Mouse (Mus musculus) adipocyte (in vitro differentiated cells): ENCODE data around the gene Pycr1.
A peak's percentile ranks its signal among the peaks of the same experiment; 100 is the strongest.

Experiments used
- DNase-seq: peaks from one replicate; pipeline ENCODE4 v3.0.0-alpha.2; 2016; ENCODE audit warnings: low spot score

The Pycr1 gene

DNA sequence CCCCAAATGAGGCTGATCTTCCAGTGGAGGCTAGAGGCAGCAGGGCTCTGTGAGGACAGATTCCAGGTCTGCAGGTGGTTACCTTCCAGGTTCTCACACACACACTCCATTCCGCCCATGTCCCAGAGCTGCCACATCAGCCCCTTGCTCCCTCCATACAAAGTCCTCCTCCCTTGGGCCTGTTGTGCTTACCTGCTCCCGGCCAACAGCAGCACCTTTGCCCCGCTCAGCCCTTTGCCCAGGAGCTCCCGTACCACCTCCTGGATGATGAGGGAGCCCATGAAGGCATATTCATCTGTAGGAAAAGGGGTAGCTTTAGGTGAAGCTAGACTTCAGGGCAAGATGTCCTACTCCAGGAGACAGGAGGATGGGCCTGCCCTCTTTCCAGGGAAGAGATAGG lies 13.7 kb upstream of the Pycr1 start:
- no peak for DNase-seq

DNA sequence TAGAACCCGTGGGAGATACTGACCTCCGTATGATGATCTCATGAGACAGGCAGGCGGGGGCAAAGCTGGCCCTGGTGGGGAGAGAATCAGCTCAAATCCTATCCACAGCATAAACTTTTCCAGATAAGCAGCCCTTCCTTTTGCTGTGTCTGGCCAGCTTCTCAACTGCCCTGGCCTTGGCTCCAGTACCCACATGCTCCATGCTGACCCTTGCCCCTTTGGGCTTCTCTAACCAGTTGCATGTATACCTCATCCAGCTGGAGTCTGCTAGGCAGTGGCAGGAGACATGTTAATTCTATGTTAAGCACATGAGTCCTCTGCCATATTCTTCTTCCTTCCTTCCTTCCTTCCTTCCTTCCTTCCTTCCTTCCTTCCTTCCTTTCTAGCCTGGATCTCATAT lies 11.2 kb upstream of the Pycr1 start:
- peak; percentile 42 for DNase-seq

DNA sequence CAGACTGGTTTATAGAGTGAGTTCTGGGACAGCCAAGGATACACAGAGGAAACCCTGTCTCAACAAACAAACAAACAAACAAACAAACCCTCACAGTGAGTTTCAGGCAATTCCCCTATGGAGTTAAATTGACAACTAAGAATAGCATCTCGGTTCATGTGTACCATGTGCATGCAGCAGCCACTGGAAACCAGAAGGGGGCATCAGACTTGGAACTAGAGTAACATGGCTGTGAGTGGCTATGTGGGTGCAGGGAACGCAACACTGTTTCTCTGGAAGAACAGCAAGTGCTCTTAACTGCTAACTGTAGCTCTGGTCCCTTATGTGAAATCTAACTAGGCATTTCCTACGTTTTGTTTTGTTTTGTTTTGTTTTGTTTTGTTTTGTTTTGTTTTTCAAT lies 8.3 kb upstream of the Pycr1 start:
- DNase-seq: no peak

DNA sequence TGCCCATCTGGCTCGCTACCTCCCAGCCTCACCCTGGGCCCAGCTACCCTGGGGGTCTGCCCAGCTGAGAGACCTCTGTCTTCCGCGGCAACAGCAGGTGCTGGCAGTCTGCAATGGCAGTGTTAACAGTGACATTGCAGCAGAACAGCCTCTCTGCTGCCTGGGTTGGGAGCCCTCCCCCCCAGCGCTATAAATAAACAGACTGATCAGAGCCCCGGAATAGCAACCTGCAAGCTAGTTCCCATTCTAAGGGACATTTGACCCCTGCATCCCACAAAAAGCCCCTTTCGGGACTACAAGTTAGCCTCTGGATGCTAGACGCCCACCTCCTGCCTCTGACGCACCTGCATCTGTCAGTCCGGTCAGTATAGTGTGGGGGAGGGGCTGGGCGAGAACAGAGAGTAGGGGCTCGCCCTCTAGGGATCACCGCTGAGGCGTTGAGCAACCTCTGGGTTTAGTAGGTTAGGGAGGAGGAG lies 4.5 kb upstream of the Pycr1 start, which contains the start of gene Myadml2:
TSS of gene Myadml2 (minus strand) at position 158 of the 476 bp plus-strand sequence.
- no peak for DNase-seq

DNA sequence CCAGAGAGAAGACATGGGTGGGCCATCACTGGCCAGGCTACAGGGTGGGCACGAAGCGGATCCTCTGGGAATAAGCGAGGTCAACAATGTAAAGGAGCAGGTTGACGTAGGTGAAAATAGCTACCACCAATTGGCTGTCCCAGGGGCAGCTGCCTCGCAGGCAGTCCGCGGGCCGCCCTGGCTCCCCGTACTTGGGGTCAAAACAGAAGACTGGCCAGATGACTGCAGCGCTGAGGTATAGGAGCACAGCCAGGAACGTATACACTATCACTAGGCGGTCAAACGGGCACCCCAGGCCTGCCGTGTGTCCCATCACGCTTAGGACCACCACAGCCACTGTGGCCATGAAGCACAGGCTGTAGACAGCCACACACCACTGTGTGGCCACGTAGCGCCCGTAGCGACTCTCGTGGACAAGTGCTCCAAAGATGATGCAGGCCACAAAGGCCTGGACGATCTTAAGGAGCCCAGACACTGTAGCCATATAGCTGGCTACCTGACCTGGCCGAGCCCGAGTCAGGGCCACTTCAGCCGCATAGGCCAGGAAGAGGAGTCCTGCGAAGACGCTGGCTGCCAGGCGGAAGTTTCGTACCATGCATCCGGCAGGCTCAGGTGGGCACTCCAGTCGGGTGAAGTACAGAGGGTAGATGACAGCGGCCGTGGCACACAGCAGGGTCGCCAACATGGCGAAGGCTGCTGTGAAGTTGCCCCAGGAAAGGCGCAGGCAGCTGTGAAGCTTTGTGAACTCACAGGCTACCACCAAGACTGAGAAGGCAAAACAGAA lies 3.7 kb upstream of the Pycr1 start:
- DNase-seq: no peak

DNA sequence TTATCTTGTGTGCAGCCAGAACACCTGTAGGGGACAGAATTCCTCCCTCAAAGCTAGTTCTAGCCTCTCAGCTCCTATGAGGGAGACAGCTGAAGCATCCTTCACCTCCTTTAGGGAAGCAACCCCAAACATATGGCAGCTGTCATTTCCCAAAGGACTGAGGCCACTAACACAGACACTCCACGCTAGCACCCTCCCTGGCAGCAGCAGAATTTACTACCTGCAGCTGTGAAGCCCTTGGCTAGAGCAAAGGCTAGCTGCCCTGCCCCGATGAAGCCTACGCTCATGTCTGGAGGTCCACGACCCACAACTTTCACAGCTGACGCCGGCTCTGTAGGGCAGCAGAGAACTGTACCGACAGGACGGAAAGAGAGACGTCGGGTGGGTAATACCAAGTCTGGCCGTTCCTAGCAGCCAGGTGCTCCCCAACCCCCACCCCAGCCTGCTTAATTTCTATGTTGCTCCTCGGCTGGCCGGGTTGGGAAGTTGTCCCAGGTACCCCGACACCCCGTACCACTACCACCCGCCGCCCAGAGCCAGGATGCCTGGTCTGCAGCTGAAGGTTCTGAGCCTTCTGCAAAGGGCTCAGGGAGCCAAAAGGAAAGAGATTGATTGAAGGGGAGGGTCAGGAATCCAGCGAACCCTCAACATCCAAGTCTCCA lies 499 bp downstream of the Pycr1 start:
- no peak for DNase-seq

DNA sequence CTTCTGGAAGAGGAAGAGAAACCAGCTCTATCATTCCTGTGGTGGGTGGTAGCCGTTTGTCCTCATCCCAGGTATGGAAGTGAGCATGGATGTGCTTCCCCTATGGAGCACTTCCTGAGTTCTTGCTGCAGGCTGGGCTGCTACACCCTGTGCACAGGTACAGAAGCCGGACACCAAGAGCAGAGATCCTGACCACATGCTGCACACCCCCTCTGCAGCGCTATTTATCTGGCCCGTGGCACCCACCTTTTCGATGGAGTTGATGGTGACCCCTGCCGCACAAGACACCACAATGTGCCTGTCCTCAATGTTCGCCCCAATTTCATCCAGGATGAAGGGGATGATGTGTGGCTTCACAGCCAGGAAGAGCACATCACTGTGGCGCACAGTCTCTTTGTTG lies 1.7 kb downstream of the Pycr1 start:
- no peak for DNase-seq

DNA sequence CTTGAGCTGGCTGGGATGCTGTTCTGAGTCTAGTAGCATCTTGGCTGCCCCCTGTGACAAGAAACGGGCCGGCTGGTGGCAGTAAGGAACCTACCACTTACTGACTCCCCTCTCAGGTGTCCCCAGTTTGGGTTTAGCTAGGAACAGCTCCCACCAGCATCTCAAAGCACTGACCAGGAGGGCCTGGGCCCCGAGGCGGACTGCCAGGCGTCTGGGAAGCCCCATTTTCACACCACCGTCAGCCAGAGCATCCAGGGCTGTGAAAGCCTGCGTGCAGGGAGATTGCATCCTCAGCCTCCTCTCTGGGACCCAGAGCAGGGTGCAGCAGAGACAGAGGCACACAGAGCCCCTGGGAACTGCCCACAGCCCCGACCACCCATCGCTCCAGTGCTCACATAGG lies 2.3 kb downstream of the Pycr1 start:
- no peak for DNase-seq

DNA sequence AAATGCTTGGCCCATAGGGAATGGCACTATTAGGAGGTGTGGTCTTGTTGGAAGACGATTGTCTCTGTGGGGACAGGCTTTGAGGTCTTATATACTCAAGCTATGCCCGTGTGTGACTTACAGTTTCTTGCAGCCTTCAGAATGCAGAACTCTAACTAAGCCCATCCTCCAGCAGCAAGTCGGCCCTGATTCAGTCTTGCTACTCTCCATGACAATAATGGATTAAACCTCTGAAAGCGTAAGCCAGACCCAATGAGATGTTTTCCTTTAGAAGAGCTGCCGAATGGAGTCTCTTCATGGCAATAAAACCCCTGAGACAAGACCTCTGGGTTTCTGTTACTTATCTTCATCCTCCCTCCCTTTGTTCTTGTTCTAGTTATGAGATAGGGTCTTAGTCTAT lies 8.8 kb downstream of the Pycr1 start:
- no peak for DNase-seq

DNA sequence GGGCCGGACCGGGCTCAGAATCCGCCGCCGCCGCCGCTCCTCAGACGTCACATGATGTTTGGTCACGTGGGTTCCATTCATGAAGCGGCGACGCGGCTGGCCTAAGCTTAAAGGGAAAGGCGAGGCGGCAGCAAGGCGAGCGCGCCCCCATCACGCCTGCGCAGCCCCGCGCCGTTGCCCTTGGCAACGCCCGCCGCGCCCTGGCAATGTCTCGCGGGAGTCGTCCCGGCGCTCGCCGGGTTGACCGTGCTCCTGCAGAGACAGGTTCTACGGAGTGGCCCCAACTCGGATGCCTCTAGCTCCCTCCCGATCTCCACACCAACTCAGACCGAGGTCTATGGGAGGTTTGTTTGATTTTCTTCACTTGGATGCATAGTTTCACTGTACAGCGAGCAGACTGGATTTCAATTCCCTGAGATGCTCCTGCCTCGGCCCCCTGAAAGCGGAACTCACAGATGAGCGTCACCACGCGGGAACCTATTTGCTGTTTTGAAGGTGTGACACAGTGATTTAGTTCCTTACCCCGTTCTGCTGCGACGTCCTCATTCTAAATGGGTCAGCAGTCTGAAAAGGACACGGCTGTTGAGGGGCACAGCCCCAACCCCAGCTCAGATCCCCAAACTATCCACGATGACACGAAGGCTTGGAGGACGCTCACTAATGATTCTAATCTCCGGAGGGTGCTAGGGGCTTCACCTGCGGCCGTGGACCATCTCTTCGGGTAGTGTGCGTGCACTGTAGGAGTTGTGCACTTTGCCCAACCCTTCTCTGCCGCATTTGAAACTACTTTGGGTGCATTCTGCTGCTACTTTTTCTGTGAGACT lies 9.8 kb downstream of the Pycr1 start, which contains the start of gene Mafg:
TSS of gene Mafg (minus strand) at position 81 of the 824 bp plus-strand sequence.
- peak; percentile 97 for DNase-seq

DNA sequence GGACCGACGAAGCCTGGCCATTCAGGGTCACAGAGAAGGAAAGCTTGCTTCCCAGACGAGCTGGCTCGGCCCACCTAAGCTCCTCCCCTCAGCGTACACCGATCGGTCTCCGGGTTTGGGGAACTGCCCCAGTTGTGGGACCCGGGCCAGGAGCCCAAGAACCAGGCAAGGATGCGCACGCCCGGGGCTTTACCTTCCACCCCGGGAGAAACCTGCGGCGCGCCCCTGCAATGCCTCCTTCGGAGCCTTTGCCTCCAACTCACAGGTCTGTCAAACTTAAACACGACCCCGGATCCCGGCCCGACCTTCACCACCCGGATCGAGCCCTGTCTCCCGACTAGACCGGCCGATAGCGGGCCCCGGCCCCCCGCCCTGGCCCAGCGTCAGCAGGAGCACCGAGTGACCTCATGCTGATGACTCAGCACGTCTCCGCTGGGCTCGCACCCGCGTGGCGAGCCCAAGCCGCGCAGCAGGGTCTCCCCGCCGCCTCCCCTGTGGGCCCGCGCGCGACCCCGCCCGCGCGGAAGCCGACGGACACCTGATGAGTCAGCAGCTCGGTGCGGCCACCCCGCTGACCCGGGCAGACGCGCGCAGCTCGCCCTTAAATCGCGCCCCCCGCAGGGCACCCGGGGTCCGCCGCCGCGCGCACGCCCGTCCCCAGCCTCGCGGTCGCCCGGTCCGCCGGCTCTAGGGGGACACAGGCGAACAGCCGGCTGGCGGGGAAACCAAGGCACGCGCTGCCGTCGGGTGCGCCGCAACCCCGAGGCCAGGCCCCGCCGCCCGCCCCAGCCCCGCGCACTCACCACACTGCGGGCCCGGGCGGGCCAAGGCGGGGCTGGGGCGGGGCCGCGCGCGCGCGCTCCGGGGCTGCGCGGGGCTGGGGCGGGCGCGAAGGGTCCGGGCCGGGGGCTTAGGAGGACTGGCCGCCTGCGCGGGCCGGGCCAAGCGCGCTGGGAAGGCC lies 10.7 kb downstream of the Pycr1 start:
- peak; percentile 83 for DNase-seq

DNA sequence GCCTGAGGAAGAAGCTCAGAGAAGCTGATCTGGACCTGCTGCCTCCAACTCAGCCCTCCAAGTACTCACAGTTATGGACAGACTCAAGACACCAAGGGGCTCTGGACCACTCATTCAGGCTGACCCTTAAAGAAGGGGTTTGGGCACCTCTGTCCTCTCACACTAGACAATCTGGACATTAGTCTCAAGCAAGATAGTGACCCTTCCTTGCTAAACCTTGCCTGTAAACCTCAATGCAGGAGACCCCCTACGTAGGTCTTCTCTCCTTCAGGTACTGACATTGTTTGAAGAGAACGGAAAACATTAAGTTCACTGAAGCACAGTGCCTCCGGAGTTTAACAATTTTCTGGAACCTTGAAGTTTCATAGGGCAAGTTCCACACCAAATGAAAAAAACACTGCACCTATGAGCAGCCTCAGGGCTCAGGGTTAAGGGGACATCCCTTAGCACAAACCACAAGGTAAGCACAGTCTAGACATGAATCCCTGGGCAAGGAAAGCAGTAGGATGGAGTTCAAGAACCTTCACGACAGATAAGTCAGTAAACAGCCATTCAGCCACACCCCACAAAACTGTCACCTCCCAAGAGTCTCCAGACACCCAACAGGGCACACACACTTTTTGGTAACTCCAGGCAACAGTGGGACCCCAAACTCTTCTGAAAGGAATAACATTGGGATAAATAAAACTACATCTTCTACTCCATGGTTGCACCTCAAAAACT lies 11.7 kb downstream of the Pycr1 start:
- peak; percentile 29 for DNase-seq

DNA sequence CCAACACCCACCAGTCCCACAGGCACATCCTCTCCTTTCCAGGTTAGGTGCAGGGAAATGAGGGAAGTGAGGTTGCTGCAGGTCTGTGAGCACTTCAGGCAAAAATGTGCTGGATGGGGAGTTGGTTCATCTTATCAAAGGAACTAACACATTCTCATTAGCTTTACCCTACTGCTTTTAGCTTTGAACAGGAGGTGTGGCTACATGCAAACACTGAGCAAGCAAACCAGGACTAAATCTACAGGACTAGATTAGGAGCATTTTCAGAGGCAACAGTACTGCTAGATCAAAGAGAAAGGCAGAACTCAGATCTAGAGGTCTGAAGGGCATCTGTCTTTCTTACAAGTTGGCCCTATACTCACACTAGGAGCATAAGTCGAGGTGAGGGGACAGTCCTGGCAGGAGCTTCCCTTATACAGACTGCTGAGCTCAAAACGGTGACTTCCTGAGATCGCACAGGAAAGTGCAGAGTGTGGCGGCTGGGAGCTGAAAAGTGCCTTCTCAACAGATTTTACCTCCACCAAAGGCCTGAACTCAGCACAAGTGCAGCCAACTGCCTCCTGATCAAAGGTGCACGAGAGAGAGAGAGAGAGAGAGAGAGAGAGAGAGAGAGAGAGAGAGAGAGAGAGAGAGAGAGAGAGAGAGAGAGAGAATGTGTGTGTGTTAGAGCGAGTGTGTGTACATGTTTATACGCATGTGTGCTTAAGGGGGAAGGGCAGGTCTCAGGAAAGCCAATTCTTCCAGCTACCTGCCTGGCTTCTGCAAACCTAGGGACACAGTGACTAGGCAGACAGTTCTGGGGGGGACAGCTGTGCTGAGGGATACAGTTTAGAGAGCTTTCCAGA lies 12.5 kb downstream of the Pycr1 start:
- DNase-seq: peak; percentile 27

DNA sequence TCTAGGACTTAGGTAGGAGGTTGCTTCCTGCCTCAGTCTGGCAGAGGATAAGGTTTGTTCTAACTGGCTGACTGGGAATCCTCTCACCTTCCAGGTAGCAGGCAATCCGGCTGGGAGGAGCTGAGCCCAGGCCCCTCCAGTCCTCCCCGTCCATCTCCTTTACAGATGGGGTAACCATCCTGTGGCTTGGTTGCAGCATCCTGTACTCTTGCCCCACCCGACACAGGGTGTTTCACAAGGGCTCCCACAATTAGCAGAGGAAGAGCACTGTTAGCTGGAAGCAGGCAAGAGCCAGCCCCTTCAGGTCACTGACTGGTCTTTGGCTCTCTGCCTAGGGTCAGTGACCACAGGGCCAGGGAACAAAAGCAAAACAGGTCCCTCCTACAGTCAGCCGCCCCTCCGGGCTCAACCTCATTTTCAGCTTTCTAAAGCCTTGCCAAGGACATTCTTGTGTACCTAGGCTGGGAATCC lies 13.1 kb downstream of the Pycr1 start:
- peak; percentile 54 for DNase-seq

DNA sequence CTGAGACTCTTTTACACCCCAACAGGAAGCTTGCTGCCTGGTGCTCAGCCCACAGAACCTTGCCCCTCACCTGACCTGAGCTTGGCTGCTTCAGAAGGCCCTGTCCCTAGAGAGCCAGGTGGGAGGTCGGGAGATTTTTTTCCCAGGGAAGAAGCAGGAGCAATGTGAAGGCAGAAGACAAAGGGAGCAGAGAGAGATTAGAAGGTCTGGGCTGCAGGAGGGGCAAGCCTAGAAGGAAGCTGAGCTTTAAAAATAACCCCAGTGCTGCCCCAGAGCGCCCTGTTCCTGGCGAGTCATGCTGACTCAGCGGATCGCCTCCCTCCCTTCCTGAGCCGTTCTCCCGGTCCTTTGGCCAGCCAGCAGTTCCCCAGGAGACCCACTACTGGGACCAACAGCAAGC lies 13.7 kb downstream of the Pycr1 start:
- DNase-seq: peak; percentile 48

DNA sequence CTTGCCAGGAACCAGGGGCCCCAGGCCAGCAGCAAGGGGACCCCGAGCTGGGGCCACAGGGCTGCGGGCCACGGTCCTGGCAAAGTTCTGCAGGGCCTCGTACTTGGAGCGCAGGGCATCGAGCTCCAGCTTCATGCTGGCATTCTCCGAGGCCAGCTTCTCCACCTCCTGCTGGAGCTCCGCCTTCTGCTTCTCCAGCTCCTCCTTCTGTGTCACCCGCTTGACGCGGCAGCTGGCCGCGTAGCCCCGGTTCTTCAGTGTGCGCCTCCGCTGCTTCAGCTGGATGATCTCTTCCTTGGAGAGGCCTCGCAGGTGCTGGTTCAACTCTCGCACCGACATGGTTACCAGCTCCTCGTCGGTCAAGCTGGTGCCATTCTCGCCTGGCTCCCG lies 14.2 kb downstream of the Pycr1 start:
- no peak for DNase-seq

DNA sequence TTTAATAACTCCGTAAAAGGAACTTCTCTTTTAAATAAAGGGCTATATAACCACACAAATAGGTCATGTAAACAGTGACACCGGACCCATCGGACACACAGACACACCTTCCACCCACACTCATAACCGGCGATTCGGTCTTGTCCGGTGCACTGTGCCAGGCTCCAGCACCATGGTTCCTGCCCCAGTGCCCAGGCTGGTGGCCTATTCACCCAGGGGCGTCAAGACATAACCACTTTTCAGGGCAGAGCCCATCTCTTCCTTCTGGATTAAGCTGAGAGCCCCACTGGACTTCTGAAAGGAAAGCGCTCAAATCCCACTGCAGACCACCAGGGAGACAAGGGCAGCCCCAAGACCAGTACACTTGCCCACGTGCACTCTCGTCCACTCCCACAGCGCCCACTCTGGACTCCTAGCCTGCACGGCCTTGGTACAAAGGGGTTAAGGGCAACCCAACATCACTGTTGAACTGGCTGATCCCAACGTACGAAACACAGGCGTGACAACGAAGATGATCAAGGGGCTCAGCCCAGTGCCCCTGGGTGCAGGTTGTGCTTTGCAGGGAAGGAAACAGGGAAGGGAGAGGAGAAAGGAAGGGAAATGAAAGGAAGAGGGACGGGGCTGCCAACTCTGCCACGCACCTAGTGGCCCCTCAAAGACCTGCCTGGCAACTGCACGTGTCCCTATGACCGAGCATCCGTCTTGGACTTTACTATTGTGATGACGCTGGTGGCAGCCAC lies 14.8 kb downstream of the Pycr1 start:
- DNase-seq: no peak

DNA sequence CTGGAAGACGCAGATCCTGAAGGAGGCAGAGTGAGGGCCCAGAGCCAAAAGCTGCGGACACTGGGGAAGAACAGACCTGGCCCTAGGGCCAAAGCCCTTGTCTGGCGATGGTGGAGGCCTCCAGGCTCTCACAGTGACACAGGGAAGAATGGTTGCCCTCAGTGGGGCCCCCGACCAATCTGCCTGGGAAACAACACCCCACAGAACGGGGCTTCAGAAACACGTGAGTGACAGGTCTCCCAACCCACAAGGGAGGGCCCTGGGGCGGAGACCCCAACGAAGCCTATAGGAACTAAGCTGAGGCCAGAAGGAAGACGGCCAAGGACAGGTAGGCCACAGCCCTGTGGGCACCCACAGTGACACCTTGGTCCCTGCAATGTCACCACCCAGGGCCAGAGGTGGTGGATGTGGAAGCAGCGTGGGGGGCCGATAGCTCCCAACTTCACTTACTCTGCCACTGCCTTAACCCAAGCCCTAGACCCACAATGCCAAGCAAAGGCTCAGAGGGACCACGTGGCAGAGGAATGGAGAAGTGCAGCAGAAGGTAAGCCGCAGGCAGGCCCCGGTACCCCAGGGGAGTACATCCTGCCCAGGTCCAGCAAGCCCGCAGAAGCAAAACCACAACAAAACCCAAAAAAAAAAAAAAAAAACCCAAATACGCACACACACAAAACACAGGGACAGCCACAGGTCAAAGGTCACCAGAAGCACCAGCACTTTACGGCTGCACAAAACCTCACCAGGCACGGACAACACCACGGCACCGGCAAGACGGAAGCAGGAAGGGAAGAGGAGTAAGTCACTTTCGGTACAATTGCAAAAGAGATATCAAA lies 15.9 kb downstream of the Pycr1 start:
- DNase-seq: no peak
